Mouse (Mus musculus) kidney, adult 8-10 months (tissue): ENCODE results near the gene Grid2.
A peak's percentile ranks its signal among the peaks of the same experiment; 100 is the strongest.

Experiments
- DNase-seq, 2 experiments: peaks; one replicate each; pipeline ENCODE4 v3.0.0; 2022

Grid2 gene

DNA sequence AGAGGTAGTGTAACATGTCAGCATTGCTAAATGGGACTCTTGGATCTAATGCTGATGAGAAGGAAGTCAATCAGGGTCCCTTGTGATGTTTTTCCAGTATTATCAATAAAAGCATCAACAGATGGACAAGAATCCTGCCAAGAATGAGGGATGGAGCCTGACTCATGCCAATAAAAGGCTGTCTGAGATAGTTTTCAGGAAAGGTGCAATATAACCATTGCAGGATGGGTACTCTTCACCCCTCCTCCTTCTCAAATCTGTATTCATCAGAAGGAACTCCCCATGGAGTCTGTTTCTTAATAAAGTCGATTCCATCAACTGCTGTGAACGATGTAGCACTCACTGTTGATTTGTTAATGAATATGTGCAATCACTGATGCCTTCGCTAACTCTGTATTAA, 403.7 kb downstream of the Grid2 start:
- no peak for DNase-seq

DNA sequence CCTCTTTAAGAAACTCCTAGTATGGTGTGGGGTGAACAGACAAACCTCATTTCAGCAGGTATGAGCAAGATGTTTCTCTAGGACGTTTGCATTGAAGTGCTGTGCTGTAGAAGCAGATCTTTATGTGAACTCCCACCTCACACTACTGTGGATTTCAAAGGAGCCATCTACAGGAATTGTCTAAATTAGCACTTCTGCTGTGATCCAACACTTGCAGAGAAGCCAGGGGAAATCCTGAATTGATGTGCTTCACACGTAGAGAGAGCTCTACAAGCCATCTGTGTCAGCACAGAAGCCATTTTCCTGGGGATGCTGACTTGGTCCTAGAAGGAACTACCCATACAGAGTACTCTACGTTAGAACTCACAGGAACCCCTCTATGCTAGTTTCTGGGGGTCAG, 430.0 kb downstream of the Grid2 start:
- DNase-seq, result no peak

DNA sequence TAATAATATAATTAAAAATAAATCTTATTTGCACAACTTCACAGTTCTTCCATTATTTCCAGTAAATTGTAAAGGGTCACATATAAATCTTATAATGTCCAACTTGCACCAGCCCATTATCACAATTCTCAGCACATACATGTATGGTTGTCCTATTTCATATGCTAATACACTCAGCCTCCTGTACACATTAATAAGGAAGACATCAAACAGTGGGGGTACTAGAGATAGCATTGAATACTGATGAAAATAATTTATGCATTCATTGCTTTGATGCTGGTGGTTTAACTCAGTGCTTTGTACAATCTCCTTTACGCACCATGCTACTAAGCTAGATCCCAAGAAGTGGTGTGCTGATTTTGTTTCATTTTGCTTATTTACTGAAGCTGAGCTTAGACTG, 446.0 kb downstream of the Grid2 start:
- no peak for DNase-seq

DNA sequence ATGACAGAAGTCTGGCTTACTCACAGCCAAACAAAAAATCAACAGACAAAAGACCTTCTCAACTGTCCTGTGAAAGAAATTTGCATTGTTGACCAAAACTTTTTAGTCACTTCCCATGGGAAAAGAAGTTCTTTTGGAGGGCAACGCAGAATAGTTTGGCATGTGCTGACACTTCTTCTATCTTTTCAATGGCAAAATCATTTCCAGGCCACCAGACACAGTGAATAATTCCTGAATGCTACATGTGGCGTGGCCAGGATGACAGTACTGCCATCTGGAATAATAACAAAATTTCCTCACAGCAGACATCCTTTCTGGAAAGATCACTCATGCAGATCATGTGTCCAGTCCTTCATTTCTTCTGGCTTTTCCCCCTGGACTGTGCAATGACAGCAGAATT, 478.1 kb downstream of the Grid2 start:
- DNase-seq, result no peak

DNA sequence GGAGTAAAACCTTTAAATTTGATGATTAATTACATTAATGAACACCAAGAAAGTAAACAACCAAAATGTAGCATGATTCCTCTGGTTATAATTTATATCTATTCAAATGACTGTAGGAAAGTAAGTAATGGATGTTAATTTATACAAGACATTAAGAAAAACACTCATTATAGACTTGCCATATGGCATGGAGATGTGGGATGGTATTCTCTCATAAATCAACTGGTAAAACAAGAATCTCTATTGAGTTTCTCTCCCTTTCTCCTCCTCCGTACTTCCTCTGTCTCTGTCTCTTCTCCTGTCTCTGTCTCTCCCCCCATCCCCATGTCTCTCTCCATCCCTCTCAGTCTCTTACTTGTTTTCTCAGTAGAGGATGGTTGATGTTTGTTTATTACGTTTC, 506.9 kb downstream of the Grid2 start:
- DNase-seq, result no peak

DNA sequence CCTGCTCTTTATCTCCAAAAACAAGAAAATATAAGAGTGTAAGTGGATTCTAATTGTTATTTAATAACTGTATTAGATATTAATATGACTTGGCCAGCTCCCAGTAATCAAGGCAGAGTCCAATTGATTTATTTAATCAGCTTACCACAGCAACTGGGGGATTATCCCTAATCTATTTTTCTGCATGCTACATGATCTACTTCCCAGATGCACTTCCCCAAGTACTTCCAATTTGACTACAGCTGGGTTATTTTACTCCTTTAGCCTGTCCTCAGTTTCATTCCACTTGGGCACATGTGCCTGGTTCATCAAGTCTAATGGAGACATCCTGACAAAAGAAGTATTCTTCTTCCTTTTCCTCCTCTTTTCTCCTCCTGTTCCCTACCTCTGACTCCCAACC, 539.0 kb downstream of the Grid2 start:
- DNase-seq, result no peak

DNA sequence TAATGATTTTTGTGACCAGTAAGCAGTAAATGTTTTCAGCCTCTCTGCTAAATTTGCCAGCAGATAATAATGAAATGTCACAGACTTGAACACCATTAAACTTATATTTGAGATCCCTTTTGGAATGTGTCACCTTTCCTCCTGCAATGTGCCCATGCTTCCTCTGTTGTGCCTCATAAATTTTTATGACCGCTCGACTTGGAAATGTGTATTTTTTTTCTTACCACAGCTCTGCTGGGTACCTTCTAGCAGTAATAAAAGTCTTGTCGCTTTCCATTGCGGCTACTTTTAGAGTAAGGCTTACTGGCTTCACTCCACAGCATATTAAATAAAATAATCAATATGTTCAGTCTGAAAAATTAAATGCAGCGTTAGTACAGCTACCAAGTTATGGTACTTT, 564.6 kb downstream of the Grid2 start:
- DNase-seq, result peak in 1 of 2 experiments; percentile 4

DNA sequence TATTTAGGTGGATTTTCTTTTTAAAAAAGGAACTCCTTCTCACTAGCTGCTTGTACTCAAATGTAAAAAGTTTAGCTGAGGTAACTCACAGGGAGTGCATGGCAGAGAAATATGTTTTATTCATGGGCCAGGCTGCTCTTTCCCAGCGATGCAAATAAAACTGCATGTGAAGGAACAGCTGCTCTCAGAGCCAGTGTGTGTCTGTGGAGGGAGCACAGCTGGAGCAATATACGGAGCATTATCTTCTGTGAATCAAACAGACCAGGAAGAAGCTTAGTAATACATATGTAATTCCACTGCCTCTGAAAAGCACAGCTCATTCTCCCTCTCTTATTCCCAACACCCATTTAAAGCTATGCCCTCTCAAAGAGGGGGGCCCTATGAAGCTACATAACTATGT, 607.0 kb downstream of the Grid2 start:
- no peak for DNase-seq

DNA sequence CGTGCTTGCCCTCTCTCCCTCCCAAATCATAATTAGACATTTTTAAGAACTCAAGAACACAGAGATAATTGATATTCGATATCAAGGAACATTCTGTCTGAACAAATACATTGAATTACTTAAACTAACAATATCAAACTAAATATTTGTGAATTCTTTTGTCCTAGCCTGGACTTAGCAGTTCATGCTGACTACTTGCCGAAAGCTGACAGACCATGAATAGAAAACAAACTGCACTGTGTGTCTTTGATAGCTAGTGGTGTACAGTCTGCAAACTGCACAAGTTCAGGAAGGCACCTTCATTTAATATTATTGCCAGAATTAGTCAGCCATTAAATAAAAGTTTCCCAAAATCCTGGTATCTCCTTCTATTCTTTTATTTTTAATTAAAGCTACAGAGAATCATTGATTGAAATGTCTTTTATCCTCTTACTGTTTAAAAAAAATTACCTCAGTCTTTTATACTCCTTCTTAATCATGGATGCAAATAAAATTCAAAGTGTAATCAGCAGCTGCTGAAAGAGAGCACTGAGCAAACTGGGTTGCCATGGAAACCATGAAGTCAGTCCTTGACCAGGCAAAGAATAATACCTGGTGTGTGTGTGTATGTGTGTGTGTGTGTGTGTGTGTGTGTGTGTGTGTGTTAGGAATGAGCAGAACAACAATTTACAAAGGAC, 621.5 kb downstream of the Grid2 start:
- no peak for DNase-seq

DNA sequence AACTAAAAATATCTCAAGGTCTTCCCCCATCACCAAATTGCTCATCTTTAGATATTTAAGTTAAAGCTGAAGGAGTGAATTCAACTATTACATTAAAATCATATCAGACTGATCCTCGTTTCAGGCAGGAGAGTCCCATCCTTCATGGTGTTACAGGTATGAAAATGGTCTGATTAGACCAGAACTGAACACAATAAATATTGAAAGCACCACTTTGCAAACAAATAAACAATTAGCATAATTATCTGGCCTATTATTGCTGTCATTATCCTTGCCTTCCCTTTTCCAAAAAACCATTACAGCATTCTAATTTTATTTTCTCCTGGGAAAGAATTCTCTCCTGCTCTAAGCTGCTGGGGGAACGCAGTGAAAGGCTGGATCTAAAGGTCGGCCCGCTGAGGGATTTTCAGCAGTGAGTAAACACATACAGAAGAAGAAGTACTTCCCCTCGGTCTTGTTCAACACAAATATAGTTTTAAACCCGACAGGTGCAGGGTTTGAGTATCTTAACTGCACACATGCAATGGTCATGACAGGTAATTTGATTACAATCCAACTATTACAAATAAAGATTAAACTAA, 622.2 kb downstream of the Grid2 start:
- DNase-seq, result no peak

DNA sequence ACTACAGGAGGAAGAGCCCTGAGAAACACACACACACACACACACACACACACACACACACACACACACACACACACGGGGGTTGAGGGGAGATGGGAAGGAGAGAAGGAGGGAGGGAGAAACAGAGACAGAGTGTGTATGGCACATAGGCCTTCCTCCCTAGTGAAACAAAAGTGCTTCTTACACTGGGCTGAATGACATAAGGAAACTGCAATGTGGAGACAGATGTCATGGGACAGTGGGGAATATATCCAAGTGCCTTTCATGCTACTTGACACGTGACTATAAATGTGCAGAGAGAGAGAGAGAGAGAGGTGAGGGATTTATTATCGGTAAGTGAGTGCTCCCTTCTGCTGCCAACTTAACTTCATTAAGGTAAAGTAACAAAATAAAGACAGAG, 639.0 kb downstream of the Grid2 start:
- DNase-seq, result no peak

DNA sequence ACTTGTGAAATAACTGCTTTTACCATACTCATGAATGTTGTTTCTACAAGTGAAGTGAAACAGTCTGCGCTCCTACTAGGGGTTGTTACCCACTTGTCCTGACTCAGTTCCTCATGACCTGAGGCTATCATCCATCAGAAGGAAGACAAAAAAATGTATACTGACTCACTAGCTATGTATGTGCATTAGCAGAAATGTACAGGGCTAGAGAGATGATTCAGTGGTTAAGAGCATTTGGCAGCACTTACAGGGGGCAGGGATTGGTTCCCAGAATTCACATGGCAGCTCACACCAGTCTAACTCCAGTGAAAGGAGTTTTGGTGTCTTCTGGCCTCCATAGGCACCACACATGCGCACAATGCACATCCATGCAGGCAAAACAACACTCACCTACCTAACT, 642.5 kb downstream of the Grid2 start:
- DNase-seq, result no peak

DNA sequence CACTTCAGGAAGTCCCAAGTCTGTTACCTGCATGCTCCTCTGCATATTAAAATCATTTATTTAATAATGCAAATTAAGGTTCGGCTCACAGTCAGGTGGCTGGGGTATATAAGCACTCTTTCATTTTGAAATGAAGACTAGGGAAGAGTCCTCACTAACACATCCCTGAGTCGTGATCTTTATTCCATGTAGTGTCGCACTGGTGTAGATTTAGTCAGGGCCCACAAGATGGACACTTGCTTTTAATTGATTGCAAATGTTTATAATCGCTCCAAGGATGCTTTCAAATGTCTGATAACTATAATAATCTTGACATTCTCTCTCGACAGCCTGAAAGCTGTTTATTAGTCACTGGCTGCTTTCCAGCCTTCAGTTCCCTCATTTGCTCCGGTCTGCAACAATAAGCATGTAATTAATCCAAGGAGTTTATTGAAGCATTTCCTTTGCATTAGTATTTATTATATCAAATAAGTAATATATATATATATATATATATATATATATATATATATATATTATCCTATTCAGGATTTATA, 661.4 kb downstream of the Grid2 start:
- DNase-seq, result no peak

DNA sequence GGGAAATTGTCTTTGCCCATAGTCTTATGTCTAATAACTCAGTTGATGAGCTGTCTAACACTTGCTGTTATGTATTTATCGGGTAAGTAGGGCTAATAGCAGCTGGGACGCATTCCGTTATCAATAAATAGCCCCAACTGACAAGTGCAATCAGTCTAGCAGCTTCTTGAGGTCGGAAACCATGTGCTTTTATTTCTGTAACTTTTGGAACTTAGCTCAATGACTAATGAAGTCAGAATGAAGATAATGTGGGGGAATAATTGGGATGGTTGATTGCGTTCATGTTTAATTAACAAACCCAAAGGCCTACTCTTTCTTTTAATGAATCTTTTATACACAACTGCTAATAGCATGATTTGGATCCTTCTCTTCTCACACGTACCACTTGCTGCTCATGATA, 666.3 kb downstream of the Grid2 start:
- DNase-seq, result no peak

DNA sequence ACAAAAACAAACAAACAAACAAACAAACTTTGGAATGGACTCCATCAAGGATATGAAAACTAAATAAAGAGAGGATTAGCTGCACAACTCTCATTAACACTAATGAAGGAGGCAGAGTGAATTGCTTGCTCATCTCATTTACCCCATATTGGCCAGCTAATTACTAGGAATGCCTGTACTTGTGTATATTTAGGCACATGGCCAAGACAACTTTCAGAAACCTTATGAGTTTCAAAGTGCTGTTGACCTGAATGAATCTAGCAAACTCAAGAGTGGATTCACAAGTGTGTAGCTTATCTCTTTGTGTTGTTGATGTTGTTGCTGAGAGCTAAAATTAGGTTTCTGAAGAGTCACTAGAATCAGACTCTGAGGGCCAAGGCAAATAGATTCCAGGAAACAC, 675.5 kb downstream of the Grid2 start:
- no peak for DNase-seq

DNA sequence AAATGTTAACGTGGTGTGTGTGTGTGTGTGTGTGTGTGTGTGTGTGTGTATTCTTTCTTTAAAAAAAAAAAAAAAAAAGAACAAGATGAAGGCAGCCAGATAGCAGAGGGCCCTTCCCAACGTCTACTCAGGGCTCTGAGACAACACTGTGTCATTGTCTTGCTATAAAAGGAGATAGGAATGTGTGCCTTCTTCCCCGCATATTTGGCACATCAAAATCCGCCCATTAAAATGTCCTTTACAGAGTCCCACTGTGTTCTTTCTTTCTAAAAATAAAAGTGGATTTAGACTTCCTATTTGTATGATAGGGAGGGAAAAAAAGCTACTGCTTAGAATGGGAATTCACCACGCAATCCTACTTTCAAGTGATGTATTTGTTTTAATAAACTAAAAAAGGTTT, 691.0 kb downstream of the Grid2 start:
- DNase-seq, result no peak

DNA sequence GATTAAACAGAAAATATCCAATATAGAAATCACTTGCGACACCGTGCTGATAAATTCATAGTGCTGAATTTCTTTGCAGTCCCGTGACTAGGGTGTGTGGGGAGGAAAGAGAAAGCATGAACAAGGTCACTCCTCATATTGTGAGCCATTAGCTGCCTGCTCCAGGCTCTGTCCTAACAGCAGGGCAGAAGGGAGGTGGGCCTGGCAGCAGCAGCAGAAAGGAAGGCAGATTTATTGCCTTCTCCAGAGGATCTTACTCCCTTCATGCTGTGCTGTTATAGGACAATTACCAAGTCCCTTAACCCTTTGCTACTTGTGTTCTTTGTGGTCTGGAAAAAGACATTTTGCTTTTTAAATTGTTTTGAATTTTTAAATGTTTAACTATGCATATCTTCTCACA, 708.1 kb downstream of the Grid2 start:
- no peak for DNase-seq

DNA sequence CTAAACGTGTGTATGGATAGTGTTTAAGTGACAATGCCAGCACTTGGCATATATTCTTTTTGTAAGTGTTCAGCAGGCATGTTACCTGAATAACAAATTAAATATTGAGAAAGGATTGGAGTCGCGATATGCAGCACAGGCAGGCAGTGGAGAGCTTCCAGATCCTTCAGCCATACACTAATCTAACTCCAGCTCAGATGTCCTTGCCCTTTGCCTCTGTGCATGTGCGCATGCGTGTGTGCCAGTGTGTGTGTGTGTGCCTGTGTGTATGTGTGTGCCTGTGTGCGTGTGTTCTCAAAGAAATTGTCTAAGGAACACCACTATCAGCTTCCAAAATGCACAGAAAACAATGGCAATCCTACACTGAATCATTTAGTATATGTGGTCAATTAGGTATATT, 708.6 kb downstream of the Grid2 start:
- no peak for DNase-seq

DNA sequence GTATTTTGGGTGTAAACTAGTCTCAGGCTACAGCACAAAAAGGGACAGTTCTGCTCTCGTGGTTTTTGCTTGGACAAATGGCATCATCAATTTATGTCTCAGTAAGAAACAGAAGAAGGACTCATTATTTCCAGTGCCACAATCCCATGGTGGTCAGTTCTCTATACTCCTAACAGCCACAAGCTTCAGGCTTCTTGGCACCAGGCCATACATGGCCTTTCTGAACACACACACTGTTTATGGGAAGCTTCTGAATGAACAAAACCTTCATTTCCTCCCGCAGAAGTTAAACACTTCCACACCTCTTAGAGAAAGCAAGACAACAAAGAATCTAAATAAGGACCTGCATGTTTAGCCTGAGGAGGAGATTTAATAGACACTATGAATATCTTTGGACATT, 709.1 kb downstream of the Grid2 start:
- no peak for DNase-seq

DNA sequence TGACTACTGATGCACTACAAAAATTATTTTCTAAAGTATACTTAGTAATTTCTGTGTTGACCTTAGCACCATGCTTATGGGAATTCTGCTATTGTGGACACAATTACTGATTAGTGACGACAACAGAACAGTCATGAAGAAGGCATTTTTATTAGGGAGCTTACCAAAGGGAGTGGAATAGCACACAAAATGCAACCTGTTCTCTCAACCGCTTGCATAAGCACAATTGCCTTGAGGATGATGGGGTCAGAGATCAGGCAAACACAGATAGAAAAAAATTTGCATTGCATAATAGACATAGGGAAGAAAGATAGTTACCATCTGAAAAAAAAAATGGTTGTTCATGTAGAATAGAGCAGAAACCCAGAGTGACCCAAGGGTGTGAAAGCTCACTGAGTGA, 790.4 kb downstream of the Grid2 start:
- no peak for DNase-seq

DNA sequence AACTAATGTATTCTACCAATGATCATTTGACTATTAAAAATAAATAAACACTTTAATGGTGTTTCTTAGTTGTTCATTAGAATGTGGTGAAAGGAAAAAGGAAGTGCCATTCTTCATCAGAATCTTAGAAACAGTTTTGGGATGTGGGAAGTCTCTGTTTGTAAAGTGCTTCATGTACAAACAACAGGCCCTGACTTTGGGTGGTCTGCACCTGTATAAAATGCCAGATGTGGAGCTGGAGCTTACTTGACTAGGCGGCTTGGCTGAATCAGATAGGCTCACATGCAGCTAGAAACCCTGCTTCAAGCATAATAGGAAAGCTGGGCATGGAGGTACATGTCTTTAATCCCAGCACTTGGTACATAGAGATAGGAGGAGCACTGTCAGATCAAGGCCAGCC, 791.1 kb downstream of the Grid2 start:
- no peak for DNase-seq

DNA sequence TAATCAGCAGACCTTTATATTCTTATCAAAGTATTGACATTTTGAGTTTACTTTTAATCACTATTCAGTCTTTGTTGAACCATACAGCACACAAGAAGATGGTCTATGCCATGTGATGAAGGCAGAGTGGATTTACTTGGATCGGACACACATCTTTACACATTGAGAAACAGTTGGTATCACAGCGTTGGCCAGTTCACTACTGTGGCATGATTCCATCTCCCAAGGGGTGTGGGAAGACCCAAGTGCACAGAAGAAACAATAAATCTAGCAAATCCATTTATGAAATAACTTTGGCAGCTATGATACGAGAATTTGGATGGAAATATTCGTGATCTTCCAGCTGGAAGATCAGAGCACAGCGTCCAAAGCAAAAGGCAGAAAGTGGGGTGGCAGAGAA, 792.3 kb downstream of the Grid2 start:
- DNase-seq, result no peak

DNA sequence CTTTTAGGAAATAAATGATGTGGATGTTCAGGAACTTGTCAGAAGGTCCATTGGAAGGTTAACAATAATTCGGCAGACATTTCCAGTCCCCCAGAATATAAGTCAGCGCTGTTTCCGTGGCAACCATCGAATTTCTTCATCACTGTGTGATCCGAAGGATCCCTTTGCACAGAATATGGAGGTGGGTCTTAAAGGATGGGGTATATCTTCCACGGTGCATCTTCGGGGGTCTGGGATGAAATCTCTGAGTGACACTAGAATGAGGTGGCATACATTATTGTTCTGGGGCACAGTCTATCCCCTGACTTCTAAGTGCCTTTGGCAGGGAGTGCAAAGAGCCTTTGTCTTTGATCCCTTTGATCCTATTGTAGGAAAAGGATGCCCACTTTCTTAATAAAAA, 808.2 kb downstream of the Grid2 start:
- DNase-seq, result no peak

DNA sequence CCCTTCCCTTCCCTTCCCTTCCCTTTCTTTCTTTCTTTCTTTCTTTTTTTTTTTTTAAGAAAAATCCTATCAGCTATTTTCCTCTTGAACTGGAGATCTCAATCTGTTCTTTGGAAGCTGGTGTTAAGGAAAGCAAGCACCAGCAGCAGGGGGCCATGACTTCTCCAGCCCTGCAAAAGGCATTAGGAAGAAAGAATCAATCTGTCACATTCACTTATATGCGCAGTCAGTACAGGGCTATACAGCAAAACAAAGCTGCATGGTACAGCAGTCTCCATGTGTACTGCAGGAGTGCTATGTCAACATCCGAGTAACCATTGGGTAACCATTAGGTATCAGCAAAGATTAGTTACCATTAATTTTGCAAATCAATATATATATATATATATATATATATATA, 809.0 kb downstream of the Grid2 start:
- DNase-seq, result no peak

DNA sequence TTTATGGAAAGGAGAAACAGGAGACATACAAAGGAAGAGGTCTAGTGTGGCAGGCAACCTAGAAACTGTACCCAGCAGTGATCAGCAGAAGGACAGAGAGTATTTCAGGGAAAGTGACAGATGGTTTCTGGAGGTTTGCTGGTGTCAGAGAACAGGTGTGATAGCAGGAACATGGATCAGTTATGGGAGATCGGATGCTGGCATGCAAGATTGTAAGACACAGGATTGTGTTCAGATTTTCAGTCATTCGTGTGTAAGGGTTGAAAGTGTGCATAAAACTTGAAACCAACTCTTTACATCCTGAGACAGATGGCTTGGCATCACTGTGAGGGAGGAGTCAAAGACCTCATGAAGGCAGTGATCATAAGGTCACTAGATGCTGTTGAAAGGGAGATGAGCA, 817.7 kb downstream of the Grid2 start:
- DNase-seq, result no peak
